Mouse (Mus musculus) MEL (cell line): ENCODE data around the gene Mcm2.

Experiments
- CTCF ChIP-seq, 3 experiments: IDR thresholded peaks in 2 of 3; conservative IDR thresholded peaks in 1 of 3; 2 replicates each; pipeline ENCODE4 v1.5.1; 2011 to 2012; ENCODE audit warnings: low read length in 3 of 3, low read depth in 2 of 3, mild to moderate bottlenecking in 2 of 3, improper control_type of control experiment in 1 of 3, inconsistent platforms in 1 of 3, mixed read lengths in 1 of 3, moderate library complexity in 1 of 3; ENCODE audit not compliant: control insufficient read depth in 1 of 3, insufficient read depth in 1 of 3, poor library complexity in 1 of 3, severe bottlenecking in 1 of 3
- EP300 ChIP-seq, 2 experiments: IDR thresholded peaks; 2 replicates each; pipeline ENCODE4 v1.6.1; 2011; ENCODE audit warnings: improper control_type of control experiment in 2 of 2, low read length in 2 of 2, low read depth in 1 of 2, mild to moderate bottlenecking in 1 of 2
- GABPA ChIP-seq: IDR thresholded peaks from 2 replicates; pipeline ENCODE4 v1.6.1; 2012; ENCODE audit warnings: low read depth, mild to moderate bottlenecking, inconsistent platforms, low read length, improper control_type of control experiment, moderate library complexity
- GATA1 ChIP-seq: IDR thresholded peaks from 2 replicates; pipeline ENCODE4 v1.6.1; 2011; ENCODE audit warnings: low read depth, low read length, improper control_type of control experiment
- MEF2A ChIP-seq: IDR thresholded peaks from 2 replicates; pipeline ENCODE4 v1.6.1; 2014; ENCODE audit warnings: low read depth, mild to moderate bottlenecking, inconsistent platforms, low read length, improper control_type of control experiment; ENCODE audit not compliant: poor library complexity, insufficient replicate concordance, severe bottlenecking; ENCODE audit errors: extremely low read depth
- POLR2A ChIP-seq, 2 experiments: IDR thresholded peaks; 2 replicates each; pipeline ENCODE4 v1.6.1; 2011 to 2012; ENCODE audit warnings: low read length in 2 of 2, mild to moderate bottlenecking in 2 of 2, control low read depth in 1 of 2, improper control_type of control experiment in 1 of 2, low read depth in 1 of 2, moderate library complexity in 1 of 2; ENCODE audit not compliant: control insufficient read depth in 1 of 2, insufficient read depth in 1 of 2, poor library complexity in 1 of 2
- POLR2AphosphoS5 ChIP-seq: IDR thresholded peaks from 2 replicates; pipeline ENCODE4 v1.6.1; 2012; ENCODE audit warnings: low read depth, borderline replicate concordance, mild to moderate bottlenecking, inconsistent platforms, low read length, moderate library complexity, mixed read lengths
- USF1 ChIP-seq: IDR thresholded peaks from 2 replicates; pipeline ENCODE4 v1.6.1; 2014; ENCODE audit warnings: low read depth, mild to moderate bottlenecking, inconsistent platforms, low read length, improper control_type of control experiment, moderate library complexity

DNA sequence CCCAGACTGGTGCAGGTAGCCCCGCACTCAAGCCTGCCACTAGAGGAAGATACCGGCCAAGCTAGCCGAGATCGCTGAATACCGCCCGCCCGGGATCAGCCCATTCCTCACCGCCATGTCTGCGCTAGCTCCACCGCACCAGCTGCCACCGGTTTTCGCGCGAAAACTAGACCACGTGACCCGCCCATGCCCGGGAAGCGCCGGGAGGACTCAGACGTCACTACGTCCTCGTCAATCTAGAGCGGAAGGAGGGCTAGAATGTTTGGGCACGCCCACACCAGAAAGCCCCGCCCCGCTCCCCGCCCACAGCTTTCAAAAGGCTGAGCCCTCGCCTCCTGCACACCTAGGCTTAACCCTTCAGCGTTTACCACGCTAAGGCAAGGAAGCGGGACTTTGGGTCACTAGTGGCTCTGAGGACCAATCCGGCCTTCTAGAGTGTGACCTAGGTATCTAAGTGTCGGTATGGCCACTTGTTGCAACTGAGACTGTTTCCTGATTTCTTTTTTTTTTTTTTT is at the start of gene Mcm2:
- TF ChIP-seq USF1 (peak; percentile 99), EP300 (IDR thresholded peaks at IDR 0.05; ENCODE audit: low read depth in 1 of 2, low read length in 2 of 2) (no peak), MEF2A (no peak), POLR2AphosphoS5 (no peak), GATA1 (no peak), GABPA (no peak), POLR2A (IDR thresholded peaks at IDR 0.05; ENCODE audit: control insufficient read depth in 1 of 2, insufficient read depth in 1 of 2, low read depth in 1 of 2, low read length in 2 of 2, poor library complexity in 1 of 2) (peak; percentile 77 to 88; a peak in 3 of 4 replicates), CTCF (IDR thresholded peaks at IDR 0.05 in 2 of 3, conservative IDR thresholded peaks at IDR 0.05 in 1 of 3; ENCODE audit: control insufficient read depth in 1 of 3, insufficient read depth in 1 of 3, low read depth in 2 of 3, low read length in 3 of 3, poor library complexity in 1 of 3, severe bottlenecking in 1 of 3) (no peak)
